Mouse (Mus musculus) heart, embryonic 15.5 days (tissue): ENCODE data around the gene Gas7. TPM values are rescaled to one million over a fixed set of nuclear protein-coding genes. Genes with fewer than 3 reads are reported as not detected.

ENCODE experiments used
- ATAC-seq: fragments of 200-750 bp; cut with Nextera tagmentation; replicated peaks from 2 replicates; pipeline ENCODE4 v1.8.0; 2017; ENCODE audit warnings: low read depth, moderate TSS enrichment; ENCODE audit not compliant: insufficient number of reproducible peaks, insufficient read depth, low FRiP score
- H3K27ac ChIP-seq: fragments of 300-500 bp; sonication (generic); 2 replicates; pipeline ENCODE4 v1.5.1; 2015; ENCODE audit warnings: mild to moderate bottlenecking, inconsistent platforms
- H3K27me3 ChIP-seq: fragments of 300-500 bp; sonication (generic); 2 replicates; pipeline ENCODE4 v1.6.1; 2015; ENCODE audit warnings: inconsistent platforms
- H3K36me3 ChIP-seq: fragments of 300-500 bp; sonication (generic); 2 replicates; pipeline ENCODE4 v1.6.1; 2015; ENCODE audit warnings: mild to moderate bottlenecking, inconsistent platforms
- H3K4me1 ChIP-seq: fragments of 300-500 bp; sonication (generic); replicated peaks from 2 replicates; pipeline ENCODE4 v1.6.1; 2015; ENCODE audit warnings: inconsistent platforms
- H3K4me2 ChIP-seq: fragments of 300-500 bp; sonication (generic); 2 replicates; pipeline ENCODE4 v1.6.1; 2015; ENCODE audit warnings: inconsistent platforms, mild to moderate bottlenecking, moderate library complexity
- H3K4me3 ChIP-seq: fragments of 300-500 bp; sonication (generic); 2 replicates; pipeline ENCODE4 v1.5.1; 2015; ENCODE audit warnings: mild to moderate bottlenecking, inconsistent platforms
- H3K9ac ChIP-seq: fragments of 300-500 bp; sonication (generic); 2 replicates; pipeline ENCODE4 v1.6.1; 2015; ENCODE audit warnings: mild to moderate bottlenecking, inconsistent platforms
- H3K9me3 ChIP-seq: fragments of 300-500 bp; sonication (generic); replicated peaks from 2 replicates; pipeline ENCODE4 v1.6.1; 2016; ENCODE audit warnings: inconsistent platforms
- WGBS: fragments of 180-500 bp; shearing (Covaris S2); methylation state at CpG from one replicate; pipeline ENCODE4 v1.1.7; 2015; ENCODE audit warnings: mixed read lengths; 5-methylcytosine and 5-hydroxymethylcytosine counted together
- polyA plus RNA-seq: library from polyadenylated mRNA; unstranded; fragments of >200 nt; fragmentation: Nextera tagmentation; extraction: Ambion mirVana; gene quantifications from 2 replicates; pipeline ENCODE4 v1.2.1, GENCODE M21; 2015

Gene Gas7
- polyA plus RNA-seq, 1 experiment from 2014 or later, result 8.2 TPM

DNA sequence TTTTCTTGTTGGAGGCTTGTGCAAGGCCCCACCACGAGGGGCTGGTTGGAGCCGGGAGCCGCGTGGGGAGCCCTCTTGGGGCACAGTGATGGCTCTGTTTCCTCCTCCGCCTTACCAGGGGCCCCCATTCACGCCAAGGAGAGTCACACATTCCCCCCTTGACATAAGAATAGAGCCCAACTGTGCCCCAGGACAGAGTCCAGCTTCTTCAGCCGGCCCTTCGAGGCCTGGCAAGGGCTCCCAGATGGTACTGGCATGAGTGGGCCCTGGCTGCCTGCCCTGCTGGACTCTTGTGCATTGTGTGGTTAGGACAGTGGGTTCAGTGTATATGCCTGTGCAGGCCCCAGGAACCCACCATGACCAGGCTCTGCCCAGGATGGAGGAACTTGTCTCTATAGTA is 63.7 kb downstream of the Gas7 start:
- H3K36me3 ChIP-seq, result no peaks in the 10 kb centered on the region
- peaks cover 16% of the 10 kb centered on the region for H3K4me1 ChIP-seq
- 82% methylated on average over 8 of the region's 8 CpGs for WGBS
- ATAC-seq, result no peak
- no peaks in the 10 kb centered on the region for H3K9me3 ChIP-seq
- H3K9ac ChIP-seq, result no peak overlapping the region
- no peak overlapping the region for H3K27ac ChIP-seq
- H3K27me3 ChIP-seq, result no peaks in the 10 kb centered on the region
- H3K4me2 ChIP-seq, result no peak overlapping the region
- H3K4me3 ChIP-seq, result no peak overlapping the region

DNA sequence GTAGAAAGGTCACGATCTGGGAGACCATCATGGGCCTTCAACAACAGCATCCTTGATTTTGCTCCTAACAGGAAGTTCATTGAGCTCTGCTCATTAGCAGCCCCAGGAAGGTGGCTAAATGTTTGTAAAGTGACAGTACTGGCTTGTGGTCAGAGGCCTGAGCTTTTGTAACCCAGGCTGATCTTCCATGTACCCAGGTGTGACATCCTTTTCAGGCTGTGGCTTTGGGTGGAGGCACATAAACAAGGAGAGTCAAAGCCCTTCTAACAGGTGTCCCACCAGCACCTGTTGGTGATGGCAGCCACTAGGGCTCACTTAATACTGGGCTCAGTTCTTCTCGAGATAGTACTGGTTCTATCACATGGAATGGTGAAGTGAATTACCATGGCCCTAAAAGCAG is 67.4 kb downstream of the Gas7 start:
- Histone ChIP-seq H3K4me2 (no peak overlapping the region), H3K9ac (no peak overlapping the region), H3K27me3 (no peaks in the 10 kb centered on the region), H3K9me3 (no peaks in the 10 kb centered on the region), H3K4me1 (peaks cover 38% of the 10 kb centered on the region), H3K36me3 (no peaks in the 10 kb centered on the region), H3K27ac (no peak overlapping the region), H3K4me3 (no peak overlapping the region)
- WGBS, result 80% methylated on average over 2 of the region's 2 CpGs
- no peak for ATAC-seq

DNA sequence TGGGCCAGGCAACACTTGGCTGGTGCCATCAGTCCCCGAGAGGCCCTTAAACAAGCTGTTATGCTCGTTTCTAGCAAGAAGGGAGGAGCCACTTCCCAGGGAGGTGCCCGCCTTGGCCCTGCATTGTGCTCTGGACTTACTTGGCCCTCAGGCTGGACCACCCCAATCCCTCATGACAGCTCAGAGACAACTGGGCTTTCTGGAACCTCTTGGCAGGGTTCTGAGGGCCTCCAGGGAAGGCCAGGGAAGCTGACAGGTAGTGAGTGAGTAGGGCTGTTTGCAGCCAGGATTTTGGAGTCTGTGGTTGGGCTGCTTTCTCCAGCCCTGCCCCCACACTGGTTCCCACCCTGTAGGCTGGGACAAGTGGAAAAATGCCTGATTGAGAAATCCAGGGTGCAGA is 68.6 kb downstream of the Gas7 start:
- H3K4me2 ChIP-seq, result no peak overlapping the region
- no peak overlapping the region for H3K9ac ChIP-seq

DNA sequence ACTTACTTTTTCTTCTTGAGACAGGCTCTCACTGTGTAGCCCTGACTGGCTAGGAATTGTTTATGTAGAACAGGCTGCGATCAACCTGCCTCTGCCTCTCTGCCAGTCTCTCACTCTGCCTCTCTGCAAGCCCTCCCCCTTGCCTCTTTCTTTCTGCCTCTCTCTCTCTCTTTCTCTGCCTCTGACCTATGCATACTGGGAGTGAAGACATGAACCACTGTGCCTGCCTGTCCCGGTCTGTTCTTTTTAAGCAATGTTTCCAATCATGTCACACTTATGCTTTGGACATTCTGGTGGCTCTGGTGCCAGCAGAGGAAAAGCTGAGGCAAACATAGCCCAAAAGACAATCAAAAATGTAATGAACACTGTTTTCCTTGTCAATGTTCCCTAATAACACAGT is 69.5 kb downstream of the Gas7 start:
- H3K9ac ChIP-seq, result no peak overlapping the region

More for the DNA sequence above, 68.6 kb downstream of the Gas7 start:
- ATAC-seq, result 0 out of 2 replicates have a peak, but pooled peaks have one; percentile 32
- 35% methylated on average over 3 of the region's 3 CpGs for WGBS
- Histone ChIP-seq H3K4me3 (no peak overlapping the region), H3K4me1 (peaks cover 38% of the 10 kb centered on the region), H3K27me3 (no peaks in the 10 kb centered on the region), H3K27ac (peak overlapping the region; percentile 46), H3K36me3 (no peaks in the 10 kb centered on the region), H3K9me3 (no peaks in the 10 kb centered on the region)

DNA sequence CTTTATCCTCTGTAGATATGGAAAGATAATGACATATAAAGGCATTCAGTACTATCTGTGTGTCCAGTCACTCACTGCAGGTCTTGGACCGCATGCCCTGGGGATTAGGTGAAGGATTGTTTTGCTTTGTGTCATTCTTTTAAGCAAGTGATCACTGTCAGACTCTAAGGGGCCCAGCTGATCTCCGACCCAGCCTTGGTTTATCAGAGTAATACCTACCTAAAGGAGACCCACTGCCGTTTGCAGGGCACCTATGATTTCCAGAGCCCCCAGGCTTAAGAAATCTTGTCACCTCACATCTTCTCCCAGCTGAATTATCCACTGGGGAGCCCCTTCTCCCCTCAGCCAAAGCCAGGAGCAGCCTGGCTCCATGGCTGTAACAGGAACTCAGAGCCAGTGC is 70.6 kb downstream of the Gas7 start:
- H3K4me1 ChIP-seq, result peaks cover 38% of the 10 kb centered on the region
- ATAC-seq, result no peak
- no peak overlapping the region for H3K4me3 ChIP-seq
- no peaks in the 10 kb centered on the region for H3K36me3 ChIP-seq
- no peak overlapping the region for H3K9ac ChIP-seq
- no peaks in the 10 kb centered on the region for H3K9me3 ChIP-seq
- H3K27ac ChIP-seq, result 0 out of 2 replicates have a peak overlapping the region, but pooled peaks have one; percentile 41
- H3K4me2 ChIP-seq, result no peak overlapping the region
- 48% methylated on average over 3 of the region's 3 CpGs for WGBS
- H3K27me3 ChIP-seq, result no peaks in the 10 kb centered on the region

More for the DNA sequence above, 69.5 kb downstream of the Gas7 start:
- 20% methylated on average over 2 of the region's 2 CpGs for WGBS
- no peaks in the 10 kb centered on the region for H3K27me3 ChIP-seq
- no peak for ATAC-seq
- peak overlapping the region; percentile 31 for H3K27ac ChIP-seq
- no peaks in the 10 kb centered on the region for H3K36me3 ChIP-seq
- peaks cover 38% of the 10 kb centered on the region for H3K4me1 ChIP-seq
- no peak overlapping the region for H3K4me2 ChIP-seq
- H3K4me3 ChIP-seq, result no peak overlapping the region
- H3K9me3 ChIP-seq, result no peaks in the 10 kb centered on the region

DNA sequence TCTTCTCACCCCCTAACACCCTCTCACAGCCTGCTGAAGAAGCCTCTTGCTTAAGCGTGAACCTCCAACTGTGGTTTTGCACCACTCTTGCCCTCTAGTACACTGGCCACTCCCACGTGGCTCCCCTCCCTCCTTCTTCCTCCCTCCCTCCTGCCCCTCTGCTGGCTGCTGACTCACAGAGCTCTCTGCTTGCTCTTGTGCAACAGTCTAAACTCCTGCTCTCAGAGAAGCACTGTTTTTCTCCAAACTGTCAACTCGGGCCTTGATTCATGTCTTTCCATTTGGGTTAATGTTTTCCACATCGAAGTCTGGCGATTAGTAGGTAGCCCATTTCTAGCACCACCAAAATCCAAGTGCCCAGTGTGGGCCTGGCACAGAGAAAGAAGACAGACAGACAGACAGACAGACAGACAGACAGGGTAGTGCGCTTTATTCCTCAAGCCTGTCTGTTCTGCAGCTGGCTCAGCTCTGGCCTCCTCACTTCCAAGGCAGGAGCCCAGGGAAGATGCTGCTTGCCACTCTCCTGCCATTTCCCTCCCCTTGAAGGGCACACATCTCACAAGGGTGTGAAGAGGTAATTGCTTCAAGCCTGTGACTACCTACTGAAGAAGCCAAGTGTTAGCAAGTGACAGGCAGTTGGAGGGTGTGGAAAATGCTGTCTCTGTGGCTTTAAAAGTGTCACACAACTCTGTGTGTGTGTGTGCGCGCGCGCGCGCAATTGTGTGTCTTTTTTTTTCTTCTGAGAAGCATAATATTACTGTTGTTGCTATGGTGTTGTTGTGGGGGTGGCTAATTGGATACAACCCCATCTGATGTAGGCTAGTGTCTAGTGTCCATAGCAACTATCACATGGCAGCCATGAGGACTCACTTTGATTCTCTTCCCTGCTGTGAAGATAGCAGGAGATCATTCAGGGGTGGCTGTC is 71.6 kb downstream of the Gas7 start:
- H3K9me3 ChIP-seq, result no peaks in the 10 kb centered on the region

DNA sequence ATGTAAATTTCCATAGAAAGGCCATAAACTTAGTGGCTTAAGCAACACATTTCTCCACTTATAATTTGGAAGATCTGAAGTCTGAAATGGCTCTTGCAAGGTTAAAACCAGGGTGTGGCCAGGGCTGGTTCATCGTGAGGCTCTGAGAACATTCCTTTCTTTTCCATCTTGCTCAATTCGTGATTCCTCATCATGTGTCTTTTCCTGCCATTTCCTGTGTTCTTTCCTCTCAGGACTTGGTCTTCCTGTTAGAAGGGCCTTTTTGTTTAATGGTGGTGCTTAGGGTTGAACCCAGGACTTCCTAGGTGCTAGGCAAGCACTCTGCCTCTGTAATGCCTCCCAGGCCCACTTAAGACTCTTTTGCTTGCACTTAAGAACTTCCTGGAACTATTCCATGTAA is 76.0 kb downstream of the Gas7 start:
- ATAC-seq, result no peak
- no peak overlapping the region for H3K9ac ChIP-seq
- WGBS, result 69% methylated on average over 2 of the region's 2 CpGs
- no peak overlapping the region for H3K27ac ChIP-seq
- H3K4me3 ChIP-seq, result no peak overlapping the region
- H3K27me3 ChIP-seq, result no peaks in the 10 kb centered on the region
- no peaks in the 10 kb centered on the region for H3K9me3 ChIP-seq
- peaks cover 25% of the 10 kb centered on the region for H3K4me1 ChIP-seq
- H3K4me2 ChIP-seq, result no peak overlapping the region
- H3K36me3 ChIP-seq, result no peaks in the 10 kb centered on the region

More for the DNA sequence above, 71.6 kb downstream of the Gas7 start:
- Histone ChIP-seq H3K4me3 (no peak overlapping the region), H3K4me1 (peaks cover 39% of the 10 kb centered on the region), H3K9ac (no peak overlapping the region), H3K27ac (peak overlapping the region; percentile 41; the same call in 1 of the 2 replicates), H3K4me2 (0 out of 2 replicates have a peak overlapping the region, but pooled peaks have one; percentile 5), H3K27me3 (no peaks in the 10 kb centered on the region), H3K36me3 (no peaks in the 10 kb centered on the region)
- ATAC-seq, result peak; percentile 63; the same call in 1 of the 2 replicates
- WGBS, result 62% methylated on average over 12 of the region's 12 CpGs

DNA sequence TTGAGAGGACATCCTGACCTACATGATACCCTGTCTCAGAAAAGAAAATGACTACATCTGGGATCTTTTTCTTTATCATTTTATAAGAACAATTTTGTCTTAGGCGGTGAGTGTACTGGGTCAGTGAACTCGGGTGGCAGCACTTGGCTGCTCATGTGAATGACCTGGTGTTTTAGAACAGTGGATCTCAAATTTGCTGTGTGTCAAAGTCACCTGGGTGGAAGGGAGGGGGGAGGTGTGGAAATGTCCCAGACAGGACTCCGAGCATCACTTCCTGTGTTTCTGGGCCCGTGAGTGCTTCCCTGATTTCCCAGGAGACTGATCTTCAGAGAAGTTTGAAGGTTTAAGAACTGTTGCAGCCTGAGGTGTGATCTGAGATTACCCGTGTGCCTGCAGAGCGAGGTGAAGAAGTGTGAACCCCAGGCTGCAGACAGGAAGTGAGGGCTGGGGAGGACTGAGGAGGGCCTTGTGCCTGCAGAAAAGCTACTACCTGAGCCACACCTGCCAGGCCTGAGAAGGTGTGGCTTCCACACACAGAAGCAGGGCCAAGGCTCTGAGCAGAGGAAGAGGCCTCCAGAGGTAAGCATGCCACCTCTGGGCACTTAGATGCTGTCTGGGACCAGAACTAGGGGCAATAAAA is 76.8 kb downstream of the Gas7 start:
- Histone ChIP-seq H3K9ac (no peak overlapping the region), H3K4me3 (no peak overlapping the region), H3K4me2 (no peak overlapping the region), H3K27ac (no peak overlapping the region), H3K27me3 (no peaks in the 10 kb centered on the region), H3K36me3 (no peaks in the 10 kb centered on the region), H3K9me3 (no peaks in the 10 kb centered on the region), H3K4me1 (peaks cover 19% of the 10 kb centered on the region)
- ATAC-seq, result no peak
- 39% methylated on average over 6 of the region's 6 CpGs for WGBS

DNA sequence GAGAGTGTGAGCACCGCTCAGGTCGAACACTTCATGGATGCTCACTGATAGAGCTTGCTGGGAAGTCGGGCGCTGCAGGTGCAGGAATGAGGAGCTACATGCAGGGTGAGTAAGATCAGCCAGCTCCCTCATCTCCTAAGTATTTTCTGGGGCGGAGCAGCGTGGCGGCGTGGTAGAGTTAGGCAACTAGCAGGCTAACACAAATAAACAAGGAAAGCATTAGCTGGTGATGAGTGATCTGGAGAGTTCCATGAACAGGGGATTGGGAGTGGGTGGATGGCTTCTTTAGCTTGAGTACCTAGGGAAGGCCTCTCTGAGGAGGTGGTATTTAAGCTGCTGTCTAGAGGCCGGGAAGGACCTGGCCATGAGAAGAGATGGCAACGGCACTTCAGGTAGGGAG is 77.5 kb downstream of the Gas7 start:
- Histone ChIP-seq H3K4me3 (no peak overlapping the region), H3K9me3 (no peaks in the 10 kb centered on the region), H3K9ac (no peak overlapping the region), H3K27me3 (no peaks in the 10 kb centered on the region), H3K4me2 (no peak overlapping the region), H3K36me3 (no peaks in the 10 kb centered on the region), H3K27ac (no peak overlapping the region), H3K4me1 (peaks cover 14% of the 10 kb centered on the region)
- no peak for ATAC-seq
- WGBS, result 62% methylated on average over 10 of the region's 10 CpGs

DNA sequence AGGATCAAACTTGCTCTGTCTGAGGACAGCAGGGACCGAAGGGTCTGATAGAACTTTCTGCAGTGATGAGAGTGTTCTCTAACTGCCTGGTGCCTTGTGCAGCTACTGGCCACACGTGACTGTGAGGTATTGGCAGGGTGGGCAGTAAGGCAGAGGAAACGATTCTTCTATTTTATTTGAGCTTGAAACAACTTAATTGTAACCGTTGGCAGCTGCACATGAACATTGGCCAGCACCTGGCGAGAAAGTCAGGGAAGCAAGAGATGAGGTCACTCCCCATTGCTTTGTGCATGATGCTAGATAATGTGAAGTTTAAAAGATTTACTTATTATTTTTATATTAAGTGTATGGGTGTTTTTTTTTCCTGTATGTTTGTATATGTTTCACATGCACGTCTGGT is 77.9 kb downstream of the Gas7 start:
- Histone ChIP-seq H3K36me3 (no peaks in the 10 kb centered on the region), H3K9me3 (no peaks in the 10 kb centered on the region), H3K27me3 (no peaks in the 10 kb centered on the region), H3K4me2 (no peak overlapping the region), H3K27ac (no peak overlapping the region), H3K9ac (no peak overlapping the region), H3K4me3 (no peak overlapping the region), H3K4me1 (peaks cover 16% of the 10 kb centered on the region)
- 73% methylated on average over 6 of the region's 6 CpGs for WGBS
- ATAC-seq, result no peak

DNA sequence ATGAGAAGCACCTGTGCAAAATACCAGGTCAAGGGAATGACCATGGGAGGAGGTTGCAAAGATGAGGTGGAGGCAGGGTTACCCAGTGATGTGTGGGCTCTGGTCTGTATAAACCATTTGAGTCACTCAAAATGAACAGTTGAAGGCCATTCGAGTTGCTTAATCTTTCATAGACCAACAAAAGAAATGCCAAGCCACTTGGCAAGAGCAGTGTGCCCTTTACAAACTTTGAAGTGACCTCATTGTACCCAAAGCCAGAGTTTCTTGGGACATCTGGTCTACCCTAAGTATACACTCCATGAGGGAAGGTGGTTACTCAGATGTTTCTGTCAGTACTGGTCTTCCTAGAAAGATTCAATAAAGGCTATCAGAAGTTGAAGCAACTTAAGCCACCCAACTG is 80.5 kb downstream of the Gas7 start:
- Histone ChIP-seq H3K4me2 (no peak overlapping the region), H3K4me3 (no peak overlapping the region), H3K27me3 (no peaks in the 10 kb centered on the region), H3K4me1 (peaks cover 23% of the 10 kb centered on the region), H3K9me3 (no peaks in the 10 kb centered on the region), H3K36me3 (no peaks in the 10 kb centered on the region), H3K9ac (no peak overlapping the region), H3K27ac (no peak overlapping the region)
- 96% methylated on average over 1 of the region's 1 CpGs for WGBS
- ATAC-seq, result no peak
